Mouse (Mus musculus) embryonic facial prominence, embryonic 15.5 days (tissue): ENCODE data around the gene 1700056E22Rik. TPM values are rescaled to one million over a fixed set of nuclear protein-coding genes. Genes with fewer than 3 reads are reported as not detected.

ENCODE experiments used
- ATAC-seq: fragments of 200-750 bp; cut with Nextera tagmentation; 2 replicates; pipeline ENCODE4 v1.8.0; 2017; ENCODE audit warnings: low read depth, moderate TSS enrichment; ENCODE audit not compliant: insufficient number of reproducible peaks, low FRiP score, low TSS enrichment
- H3K27ac ChIP-seq: fragments of 300-500 bp; sonication (generic); replicated peaks from 2 replicates; pipeline ENCODE4 v1.5.1; 2015; ENCODE audit warnings: mild to moderate bottlenecking, inconsistent platforms
- H3K27me3 ChIP-seq: fragments of 300-500 bp; sonication (generic); 2 replicates; pipeline ENCODE4 v1.6.1; 2015; ENCODE audit warnings: inconsistent platforms
- H3K36me3 ChIP-seq: fragments of 300-500 bp; sonication (generic); 2 replicates; pipeline ENCODE4 v1.6.1; 2015; ENCODE audit warnings: mild to moderate bottlenecking, inconsistent platforms
- H3K4me1 ChIP-seq: fragments of 300-500 bp; sonication (generic); 2 replicates; pipeline ENCODE4 v1.6.1; 2015; ENCODE audit warnings: inconsistent platforms
- H3K4me2 ChIP-seq: fragments of 300-500 bp; sonication (generic); replicated peaks from 2 replicates; pipeline ENCODE4 v1.6.1; 2015; ENCODE audit warnings: mild to moderate bottlenecking, inconsistent platforms
- H3K4me3 ChIP-seq: fragments of 300-500 bp; sonication (generic); replicated peaks from 2 replicates; pipeline ENCODE4 v1.5.1; 2015; ENCODE audit warnings: mild to moderate bottlenecking, inconsistent platforms
- H3K9ac ChIP-seq: fragments of 300-500 bp; sonication (generic); 2 replicates; pipeline ENCODE4 v1.6.1; 2015; ENCODE audit warnings: inconsistent platforms
- H3K9me3 ChIP-seq: fragments of 300-500 bp; sonication (generic); replicated peaks from 2 replicates; pipeline ENCODE4 v1.6.1; 2016; ENCODE audit warnings: inconsistent platforms
- WGBS: fragments of 180-500 bp; shearing (Covaris S2); methylation state at CpG from one replicate; pipeline ENCODE4 v1.1.7; 2015; 5-methylcytosine and 5-hydroxymethylcytosine counted together
- polyA plus RNA-seq: library from polyadenylated mRNA; unstranded; fragments of >200 nt; fragmentation: Nextera tagmentation; extraction: Ambion mirVana; gene quantifications from 2 replicates; pipeline ENCODE4 v1.2.1, GENCODE M21; 2015

The 1700056E22Rik gene
- polyA plus RNA-seq, 1 experiment from 2014 or later = 2.4 TPM

DNA sequence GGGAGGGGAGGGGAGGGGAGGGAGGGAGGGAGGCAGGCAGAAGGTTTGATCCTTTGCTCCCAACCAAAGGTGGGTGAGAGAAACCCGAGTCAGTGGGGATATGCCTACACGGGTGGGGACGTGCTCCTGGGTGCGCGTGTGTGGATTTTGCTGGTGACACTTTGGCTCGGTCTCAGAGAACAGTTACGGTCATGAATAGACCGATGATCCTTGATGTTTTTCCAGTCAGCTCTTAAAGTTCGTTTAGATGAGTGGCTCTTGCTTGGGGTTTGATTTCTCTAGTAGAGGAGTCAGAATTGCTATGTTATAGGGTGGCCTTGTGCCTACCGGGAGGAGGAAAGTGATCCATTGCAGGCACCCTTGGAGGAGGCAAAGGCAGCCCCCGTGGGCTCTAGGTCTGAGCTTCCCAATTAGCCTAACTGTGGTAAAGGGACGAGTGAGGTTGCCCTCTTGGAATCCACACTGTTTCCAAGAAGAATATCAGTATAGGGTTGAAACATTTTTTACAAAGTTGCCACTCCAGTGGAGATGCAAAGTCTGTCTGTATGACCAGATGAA, 1.3 kb upstream of the 1700056E22Rik start:
- 5% methylated on average over 12 of the region's 12 CpGs for WGBS
- H3K4me2 ChIP-seq = peak overlapping the region; percentile 91
- peak overlapping the region; percentile 72 for H3K4me3 ChIP-seq
- H3K9ac ChIP-seq = peak overlapping the region; percentile 15; the same call in 1 of the 2 replicates
- no peak for ATAC-seq
- no peaks in the 10 kb centered on the region for H3K9me3 ChIP-seq
- peaks cover 24% of the 10 kb centered on the region; the same call in 1 of the 2 replicates for H3K4me1 ChIP-seq
- H3K27ac ChIP-seq = no peak overlapping the region
- H3K27me3 ChIP-seq = no peaks in the 10 kb centered on the region
- H3K36me3 ChIP-seq = peaks cover 6% of the 10 kb centered on the region; the same call in 1 of the 2 replicates

- no peaks in the 10 kb centered on the region for H3K9me3 ChIP-seq
- no peaks in the 10 kb centered on the region for H3K27me3 ChIP-seq
- H3K4me1 ChIP-seq = peaks cover 21% of the 10 kb centered on the region; the same call in 1 of the 2 replicates
- peak overlapping the region; percentile 28 for H3K9ac ChIP-seq
- ATAC-seq = no peak
- 0% methylated on average over 12 of the region's 12 CpGs for WGBS
- peak overlapping the region; percentile 97 for H3K27ac ChIP-seq
- peak overlapping the region; percentile 72 for H3K4me3 ChIP-seq
- peak overlapping the region; percentile 91 for H3K4me2 ChIP-seq
- H3K36me3 ChIP-seq = peaks cover 6% of the 10 kb centered on the region; the same call in 1 of the 2 replicates
These were observed 660 bp upstream of the 1700056E22Rik start for GRCm38 (mm10) chr1:184034741-184035181.

- H3K27ac ChIP-seq = peak overlapping the region; percentile 97
- no peaks in the 10 kb centered on the region for H3K27me3 ChIP-seq
- H3K36me3 ChIP-seq = peaks cover 6% of the 10 kb centered on the region; the same call in 1 of the 2 replicates
- peak overlapping the region; percentile 72 for H3K4me3 ChIP-seq
- WGBS = under 1% methylated on average over 54 of the region's 63 CpGs
- peak overlapping the region; percentile 87 for H3K9ac ChIP-seq
- ATAC-seq = peak; percentile 81
- no peaks in the 10 kb centered on the region for H3K9me3 ChIP-seq
- peaks cover 21% of the 10 kb centered on the region; the same call in 1 of the 2 replicates for H3K4me1 ChIP-seq
- peak overlapping the region; percentile 91 for H3K4me2 ChIP-seq
These were observed 601 bp downstream of the 1700056E22Rik start for GRCm38 (mm10) chr1:184033390-184034010.

GRCm38 (mm10) chr1:184032682-184033389, 1.3 kb downstream of the 1700056E22Rik start:
- H3K9me3 ChIP-seq = no peaks in the 10 kb centered on the region
- H3K4me2 ChIP-seq = peak overlapping the region; percentile 91
- peak overlapping the region; percentile 97 for H3K27ac ChIP-seq
- H3K4me3 ChIP-seq = peak overlapping the region; percentile 72
- H3K27me3 ChIP-seq = no peaks in the 10 kb centered on the region
- peak overlapping the region; percentile 87 for H3K9ac ChIP-seq
- H3K4me1 ChIP-seq = peaks cover 21% of the 10 kb centered on the region; the same call in 1 of the 2 replicates
- peaks cover 6% of the 10 kb centered on the region; the same call in 1 of the 2 replicates for H3K36me3 ChIP-seq
- WGBS = 29% methylated on average over 19 of the region's 19 CpGs
- no peak for ATAC-seq

DNA sequence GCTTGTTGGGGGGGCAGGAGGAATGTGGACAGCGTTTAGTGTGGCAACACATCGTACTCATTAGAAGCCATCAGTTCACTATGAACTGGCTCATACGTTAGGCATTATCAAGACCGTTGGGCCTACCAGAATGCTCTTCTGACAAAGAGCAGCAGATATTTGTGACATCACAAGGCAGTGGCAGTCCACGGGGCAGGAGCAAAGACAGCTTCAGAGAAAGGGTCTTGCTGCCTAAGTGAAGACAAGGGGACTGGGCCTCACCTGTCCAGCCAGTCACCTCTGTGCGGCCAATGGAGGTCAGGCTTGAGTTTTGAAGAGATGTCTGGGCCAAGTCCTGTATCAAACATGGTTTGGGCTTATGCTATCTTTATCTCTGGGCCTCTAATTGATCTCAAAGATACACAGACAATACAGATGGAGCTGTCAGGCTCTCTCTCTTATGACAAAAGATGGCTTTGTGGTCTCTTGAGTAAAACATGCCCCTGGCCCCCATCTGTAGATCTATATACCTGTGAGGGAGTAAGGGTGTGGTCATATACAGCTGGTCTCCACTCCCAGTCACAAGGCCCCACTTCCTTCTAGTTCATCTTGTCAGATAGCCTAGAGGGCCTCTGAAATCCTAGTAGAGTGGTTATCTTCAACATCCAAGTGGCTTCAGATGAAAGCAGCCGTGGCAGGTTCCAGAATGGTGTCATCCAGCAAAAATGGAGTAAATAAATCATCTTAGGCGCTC, 3.9 kb downstream of the 1700056E22Rik start:
- H3K4me3 ChIP-seq = no peak overlapping the region
- H3K4me2 ChIP-seq = no peak overlapping the region
- H3K27ac ChIP-seq = no peak overlapping the region
- H3K4me1 ChIP-seq = peaks cover 10% of the 10 kb centered on the region; the same call in 1 of the 2 replicates
- H3K9me3 ChIP-seq = no peaks in the 10 kb centered on the region
- no peaks in the 10 kb centered on the region for H3K27me3 ChIP-seq
- no peak overlapping the region for H3K9ac ChIP-seq
- WGBS = 88% methylated on average over 8 of the region's 8 CpGs
- H3K36me3 ChIP-seq = no peaks in the 10 kb centered on the region
- no peak for ATAC-seq

DNA sequence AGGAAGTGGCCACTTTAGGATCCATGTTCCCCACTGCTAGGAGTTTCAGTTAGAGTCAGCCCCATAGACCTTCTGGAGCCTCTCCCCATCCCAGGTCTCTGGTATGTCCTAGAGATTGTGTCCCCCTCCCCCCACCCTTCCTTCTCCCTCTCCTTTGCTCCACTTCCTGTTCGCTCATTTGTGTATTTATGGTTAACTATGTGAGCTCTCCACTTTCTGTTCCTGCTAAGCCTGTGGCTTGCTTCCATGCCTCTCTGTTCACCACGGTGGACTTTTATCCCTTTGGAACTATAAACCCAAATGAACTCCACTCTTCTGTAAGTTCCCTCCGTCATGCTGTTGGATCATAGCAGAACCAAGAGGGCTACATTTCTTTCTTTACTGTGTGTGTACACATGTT, 7.1 kb downstream of the 1700056E22Rik start:
- Histone ChIP-seq H3K36me3 (no peaks in the 10 kb centered on the region), H3K4me1 (no peaks in the 10 kb centered on the region), H3K4me2 (no peak overlapping the region), H3K27ac (no peak overlapping the region), H3K9ac (no peak overlapping the region), H3K27me3 (no peaks in the 10 kb centered on the region), H3K9me3 (no peaks in the 10 kb centered on the region), H3K4me3 (no peak overlapping the region)
- no peak for ATAC-seq
- 90% methylated on average over 3 of the region's 3 CpGs for WGBS

- H3K4me1 ChIP-seq = no peaks in the 10 kb centered on the region
- no peak overlapping the region for H3K27ac ChIP-seq
- no peak overlapping the region for H3K9ac ChIP-seq
- H3K9me3 ChIP-seq = no peaks in the 10 kb centered on the region
- no peaks in the 10 kb centered on the region for H3K27me3 ChIP-seq
- no peak for ATAC-seq
- H3K4me2 ChIP-seq = no peak overlapping the region
- no peaks in the 10 kb centered on the region for H3K36me3 ChIP-seq
- 95% methylated on average over 5 of the region's 5 CpGs for WGBS
- H3K4me3 ChIP-seq = no peak overlapping the region
These were observed 9.0 kb downstream of the 1700056E22Rik start for GRCm38 (mm10) chr1:184025079-184025478.

DNA sequence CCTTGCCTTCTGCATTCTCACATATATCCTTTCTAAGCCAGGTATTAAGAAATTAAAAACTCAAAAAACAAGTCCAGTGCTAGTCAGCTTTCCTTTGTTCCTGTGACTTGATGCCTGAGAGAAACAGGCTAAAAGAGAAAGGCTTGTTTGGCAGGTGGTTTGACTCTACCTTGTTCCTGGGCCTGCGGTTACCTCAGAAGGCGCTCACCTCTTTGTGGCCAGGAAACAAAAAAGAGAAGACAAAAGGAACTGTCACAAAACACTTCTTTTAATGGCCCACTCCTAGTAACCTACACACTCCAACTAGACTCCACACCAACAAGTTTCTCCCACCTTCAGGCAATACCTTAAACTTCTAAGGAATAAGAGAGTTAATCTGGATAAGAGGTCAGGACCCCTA, 9.5 kb downstream of the 1700056E22Rik start:
- no peak overlapping the region for H3K9ac ChIP-seq
- no peak overlapping the region for H3K4me3 ChIP-seq
- H3K4me2 ChIP-seq = no peak overlapping the region
- H3K4me1 ChIP-seq = no peaks in the 10 kb centered on the region
- no peak overlapping the region for H3K27ac ChIP-seq
- no peaks in the 10 kb centered on the region for H3K36me3 ChIP-seq
- WGBS = 88% methylated on average over 2 of the region's 2 CpGs
- H3K27me3 ChIP-seq = no peaks in the 10 kb centered on the region
- no peak for ATAC-seq
- H3K9me3 ChIP-seq = no peaks in the 10 kb centered on the region

DNA sequence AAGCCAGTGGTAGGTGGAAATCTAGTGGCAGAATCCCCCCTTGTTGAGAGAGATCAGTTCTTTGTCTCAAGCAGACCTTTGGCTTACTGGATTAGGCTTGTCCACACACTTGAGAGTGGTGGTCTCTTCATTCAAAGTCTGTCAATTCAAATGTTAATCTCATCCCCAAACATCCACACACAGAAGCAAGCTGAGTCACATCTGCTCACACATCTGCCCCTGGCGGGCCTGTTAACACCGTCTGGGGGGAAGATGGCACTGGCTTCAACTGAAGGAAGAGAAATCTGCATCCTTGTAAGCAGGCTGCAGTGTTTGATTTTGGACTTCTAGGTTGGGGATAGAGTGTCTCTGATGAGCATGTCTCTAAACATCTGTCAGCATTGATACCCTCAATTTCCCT, 10.1 kb downstream of the 1700056E22Rik start:
- H3K4me3 ChIP-seq = no peak overlapping the region
- no peaks in the 10 kb centered on the region for H3K27me3 ChIP-seq
- H3K9me3 ChIP-seq = no peaks in the 10 kb centered on the region
- no peak for ATAC-seq
- H3K4me2 ChIP-seq = no peak overlapping the region
- H3K4me1 ChIP-seq = 0 out of 2 replicates have a peak, but pooled peaks cover 4% of the 10 kb centered on the region
- no peaks in the 10 kb centered on the region for H3K36me3 ChIP-seq
- WGBS = 56% methylated on average over 2 of the region's 2 CpGs
- H3K27ac ChIP-seq = no peak overlapping the region
- H3K9ac ChIP-seq = no peak overlapping the region

DNA sequence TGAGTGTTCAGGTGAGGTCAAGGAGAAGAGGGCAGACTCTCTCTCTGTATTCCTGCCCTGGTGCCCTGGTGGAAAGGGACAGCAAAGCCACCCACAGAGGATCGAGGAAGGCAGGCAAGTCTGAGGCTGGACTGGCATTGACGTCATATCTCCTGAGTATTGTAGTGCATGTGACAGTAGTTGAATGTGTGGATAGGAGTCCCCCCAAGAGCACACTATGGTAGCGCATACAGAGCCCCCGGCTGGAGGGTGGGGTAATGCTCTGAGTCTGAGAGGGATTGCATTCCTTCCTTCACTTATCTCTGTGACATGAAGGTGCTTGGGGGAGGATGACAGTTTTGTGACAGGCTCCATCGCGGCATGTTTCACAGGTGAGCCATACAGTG, 14.4 kb downstream of the 1700056E22Rik start:
- Histone ChIP-seq H3K9me3 (no peaks in the 10 kb centered on the region), H3K27me3 (no peaks in the 10 kb centered on the region), H3K27ac (no peak overlapping the region), H3K9ac (no peak overlapping the region), H3K36me3 (no peaks in the 10 kb centered on the region), H3K4me1 (0 out of 2 replicates have a peak, but pooled peaks cover 4% of the 10 kb centered on the region), H3K4me3 (no peak overlapping the region), H3K4me2 (no peak overlapping the region)
- no peak for ATAC-seq
- 39% methylated on average over 6 of the region's 6 CpGs for WGBS
